Mouse (Mus musculus) testis, adult 2 months (tissue): ENCODE results near the gene Sdcbp2. TPM values are rescaled to one million over a fixed set of nuclear protein-coding genes. Genes with fewer than 3 reads are reported as not detected.

Experiments
- H3K27ac ChIP-seq: fragments of 200-500 bp; 2 replicates; pipeline ENCODE4 v1.5.1; 2012; ENCODE audit warnings: low read depth, low read length; ENCODE audit not compliant: control insufficient read depth, insufficient read depth
- H3K27me3 ChIP-seq: fragments of 200-500 bp; 2 replicates; pipeline ENCODE4 v1.6.1; 2012; ENCODE audit warnings: mild to moderate bottlenecking, low read length, moderate library complexity; ENCODE audit not compliant: control insufficient read depth, insufficient read depth
- H3K36me3 ChIP-seq: fragments of 200-500 bp; 2 replicates; pipeline ENCODE4 v1.6.1; 2012; ENCODE audit warnings: mild to moderate bottlenecking, low read length; ENCODE audit not compliant: control insufficient read depth, insufficient read depth
- H3K4me1 ChIP-seq: fragments of 200-500 bp; 2 replicates; pipeline ENCODE4 v1.6.1; 2012; ENCODE audit warnings: low read length; ENCODE audit not compliant: control insufficient read depth, insufficient read depth
- H3K4me3 ChIP-seq: fragments of 200-500 bp; 2 replicates; pipeline ENCODE4 v1.5.1; 2012; ENCODE audit warnings: low read depth, mild to moderate bottlenecking, low read length, moderate library complexity, mixed read lengths; ENCODE audit not compliant: control insufficient read depth
- CTCF ChIP-seq: fragments of 200-500 bp; IDR thresholded peaks from 2 replicates; pipeline ENCODE4 v1.5.1; 2012; ENCODE audit warnings: low read depth, mild to moderate bottlenecking, inconsistent platforms, low read length, moderate library complexity; ENCODE audit not compliant: control insufficient read depth, insufficient read depth, insufficient replicate concordance
- POLR2A ChIP-seq: fragments of 200-500 bp; IDR thresholded peaks from 2 replicates; pipeline ENCODE4 v1.6.1; 2012; ENCODE audit warnings: low read depth, mild to moderate bottlenecking, inconsistent platforms, low read length, moderate library complexity; ENCODE audit not compliant: control insufficient read depth
- polyA plus RNA-seq: library from polyadenylated mRNA; depleted of rRNA; stranded (reverse); fragments of >200 nt; gene quantifications from 2 replicates; pipeline ENCODE4 v1.2.3, GENCODE M21; 2012; rRNA removed

Gene Sdcbp2
- polyA plus RNA-seq = 1.7 and 2.0 TPM in 2 replicates

- TF ChIP-seq POLR2A = no peak
- no peak for TF ChIP-seq CTCF
Measured at GRCm38 (mm10) chr2:151571873-151572700, at the start of gene Sdcbp2. Gene Sdcbp2 (plus strand): TSS chr2:151572622.

GRCm38 (mm10) chr2:151524324-151525041 is 47.9 kb upstream of the Sdcbp2 start:
- H3K4me1 ChIP-seq = no peaks in the 10 kb centered on the region
- TF ChIP-seq CTCF (no peak), POLR2A (no peak)
- H3K27me3 ChIP-seq = no peaks in the 10 kb centered on the region
- H3K36me3 ChIP-seq = no peaks in the 10 kb centered on the region
- no peak overlapping the region for H3K4me3 ChIP-seq
- no peak overlapping the region for H3K27ac ChIP-seq

More at GRCm38 (mm10) chr2:151571873-151572700, at the start of gene Sdcbp2:
- Histone ChIP-seq H3K4me1 (peaks cover 11% of the 10 kb centered on the region), H3K4me3 (no peak within 1 kb of the TSS), H3K27me3 (no peaks in the 10 kb centered on the region), H3K27ac (no peak within 1 kb of the TSS), H3K36me3 (no peaks in the 10 kb centered on the region)

- Histone ChIP-seq H3K4me3 (no peak overlapping the region), H3K4me1 (no peaks in the 10 kb centered on the region), H3K27ac (no peak overlapping the region), H3K27me3 (no peaks in the 10 kb centered on the region), H3K36me3 (no peaks in the 10 kb centered on the region)
- no peak for TF ChIP-seq CTCF
- no peak for TF ChIP-seq POLR2A
Measured at GRCm38 (mm10) chr2:151525520-151525919, 46.9 kb upstream of the Sdcbp2 start.

- no peaks in the 10 kb centered on the region for H3K4me1 ChIP-seq
- no peaks in the 10 kb centered on the region for H3K27me3 ChIP-seq
- H3K36me3 ChIP-seq = no peaks in the 10 kb centered on the region
- TF ChIP-seq CTCF (no peak), POLR2A (no peak)
- no peak overlapping the region for H3K4me3 ChIP-seq
- no peak overlapping the region for H3K27ac ChIP-seq
Measured at GRCm38 (mm10) chr2:151528066-151528465, 44.4 kb upstream of the Sdcbp2 start.

GRCm38 (mm10) chr2:151529169-151529568 is 43.3 kb upstream of the Sdcbp2 start:
- no peak overlapping the region for H3K27ac ChIP-seq
- no peak overlapping the region for H3K4me3 ChIP-seq
- H3K27me3 ChIP-seq = no peaks in the 10 kb centered on the region
- TF ChIP-seq CTCF (no peak), POLR2A (no peak)
- no peaks in the 10 kb centered on the region for H3K36me3 ChIP-seq
- H3K4me1 ChIP-seq = no peaks in the 10 kb centered on the region

- H3K27ac ChIP-seq = no peak overlapping the region
- H3K36me3 ChIP-seq = no peaks in the 10 kb centered on the region
- no peaks in the 10 kb centered on the region for H3K27me3 ChIP-seq
- TF ChIP-seq CTCF = no peak
- no peak for TF ChIP-seq POLR2A
- H3K4me3 ChIP-seq = no peak overlapping the region
- no peaks in the 10 kb centered on the region for H3K4me1 ChIP-seq
Measured at GRCm38 (mm10) chr2:151530378-151531230, 41.8 kb upstream of the Sdcbp2 start.
